28 mouse cellular contexts compared by ENCODE assay signal in the genomic region with DNA sequence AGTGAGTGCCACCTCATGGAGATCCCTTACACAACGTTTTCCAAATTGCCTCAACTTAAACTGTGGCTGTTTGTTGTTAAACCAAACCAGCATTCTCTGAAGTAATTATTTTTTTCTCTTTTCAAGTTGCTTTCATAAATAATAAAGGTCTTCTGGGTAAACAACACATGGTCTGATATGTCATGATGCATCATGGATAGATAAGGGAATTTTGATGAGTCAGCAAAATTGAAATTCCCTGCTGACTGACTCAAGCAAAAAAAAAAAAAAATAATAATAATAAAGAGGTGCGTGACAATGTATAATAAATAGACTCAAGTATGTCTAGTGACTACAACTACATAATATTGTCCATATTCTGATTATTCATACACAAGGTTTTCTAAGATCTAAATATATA.
"Had no signal": no experiment of that assay in that cellular context is flagged by ENCODE, and none has a peak within 500 bp of the region (broad histone marks: within the 10 kb centered on the region; RNA-seq: fewer than 3 reads in every experiment).

No protein-coding gene starts in this region.

- DNase-seq: gastrocnemius, postnatal 14 days; gastrocnemius, postnatal 36 days; heart, adult 11 months; heart, adult 2 months; heart, postnatal 14 days; heart, postnatal 36 days; kidney, adult 11 months; kidney, adult 2 months; kidney, adult 9 months; kidney, postnatal 14 days; kidney, postnatal 36 days; layer of hippocampus, adult 9-11 months; layer of hippocampus, postnatal 36 days; liver; liver, embryonic 13.5 days had no signal

- H3K36me3 ChIP-seq: heart, embryonic 13.5 days; heart, embryonic 15.5 days; hindbrain, embryonic 13.5 days; hindbrain, embryonic 15.5 days; kidney, embryonic 15.5 days; limb, embryonic 10.5 days; limb, embryonic 12.5 days; liver, embryonic 13.5 days had no signal

- H3K27ac ChIP-seq: heart, adult 2 months; heart, embryonic 13.5 days; heart, embryonic 15.5 days; hindbrain, embryonic 13.5 days; hindbrain, embryonic 15.5 days; hindbrain, postnatal 0 days; kidney, embryonic 15.5 days; kidney, postnatal 0 days; limb, embryonic 10.5 days; limb, embryonic 12.5 days; liver, embryonic 13.5 days had no signal

- H3K9me3 ChIP-seq: heart, embryonic 13.5 days; heart, embryonic 15.5 days; hindbrain, embryonic 13.5 days; hindbrain, embryonic 15.5 days; kidney, embryonic 15.5 days; limb, embryonic 10.5 days; limb, embryonic 12.5 days; liver, embryonic 13.5 days had no signal

- ATAC-seq: hindbrain, postnatal 0 days; inflammation-experienced regulatory T-cells, adult 6 months; intestine, embryonic 16.5 days had no signal

- H3K4me1 ChIP-seq: heart, embryonic 13.5 days; heart, embryonic 15.5 days; hindbrain, embryonic 13.5 days; hindbrain, embryonic 15.5 days; kidney, embryonic 15.5 days; limb, embryonic 10.5 days; limb, embryonic 12.5 days; liver, embryonic 13.5 days had no signal

- H3K4me3 ChIP-seq: heart, adult 2 months; heart, embryonic 13.5 days; heart, embryonic 15.5 days; hindbrain, embryonic 13.5 days; hindbrain, embryonic 15.5 days; kidney, embryonic 15.5 days; limb, embryonic 10.5 days; limb, embryonic 12.5 days; liver, embryonic 13.5 days had no signal

- H3K4me2 ChIP-seq: heart, embryonic 11.5 days; heart, embryonic 13.5 days; heart, embryonic 15.5 days; hindbrain, embryonic 13.5 days; hindbrain, embryonic 15.5 days; kidney, embryonic 15.5 days; limb, embryonic 12.5 days; liver, embryonic 11.5 days; liver, embryonic 13.5 days had no signal

- H3K9ac ChIP-seq: heart, embryonic 13.5 days; heart, embryonic 15.5 days; hindbrain, embryonic 13.5 days; hindbrain, embryonic 15.5 days; kidney, embryonic 15.5 days; limb, embryonic 12.5 days; liver, embryonic 13.5 days had no signal

- H3K27me3 ChIP-seq: heart, embryonic 13.5 days; heart, embryonic 15.5 days; hindbrain, embryonic 13.5 days; hindbrain, embryonic 15.5 days; kidney, embryonic 15.5 days; limb, embryonic 12.5 days; liver, embryonic 13.5 days had no signal
